Mouse (Mus musculus): ENCODE data around the gene Dapk1.

DNA sequence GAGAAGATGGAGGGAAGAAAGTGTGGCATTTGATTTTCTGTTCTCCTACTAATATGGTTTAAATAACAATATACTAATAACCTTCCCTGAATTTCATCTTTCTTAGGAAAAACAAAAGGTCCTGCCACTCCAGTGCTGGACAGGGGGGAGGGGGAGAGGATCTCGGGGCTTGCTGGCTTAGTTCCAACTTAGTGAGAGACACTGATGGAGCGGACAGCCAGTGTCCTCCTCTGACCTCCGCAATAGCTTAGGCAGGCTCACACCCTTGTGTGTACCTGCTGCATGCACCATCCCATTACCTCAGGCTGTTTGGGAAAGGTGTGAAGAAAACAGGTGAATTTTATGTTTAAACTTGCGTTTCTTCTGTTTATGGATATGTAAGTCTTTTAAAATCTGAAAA lies 7.5 kb downstream of the Dapk1 start:
- TF ChIP-seq CTCF (IDR thresholded peaks at IDR 0.05; ENCODE audit: low read depth, low read length), result no peak
- TF ChIP-seq POLR2A (IDR thresholded peaks at IDR 0.05; ENCODE audit: borderline replicate concordance, low read depth, low read length), result no peak
